Mouse (Mus musculus) liver, embryonic 13.5 days (tissue): ENCODE measurements around the gene Ksr2. TPM values are rescaled to one million over a fixed set of nuclear protein-coding genes. Genes with fewer than 3 reads are reported as not detected.

Experiments
- ATAC-seq: fragments of 200-750 bp; cut with Nextera tagmentation; 2 replicates; pipeline ENCODE4 v1.8.0; 2017; ENCODE audit warnings: low read depth, mild to moderate bottlenecking, moderate number of reproducible peaks, moderate library complexity
- DNase-seq: peaks from one replicate; pipeline ENCODE4 v3.0.0; 2022
- H3K27ac ChIP-seq: fragments of 300-500 bp; sonication (generic); 2 replicates; pipeline ENCODE4 v1.5.1; 2015; ENCODE audit warnings: moderate library complexity, mild to moderate bottlenecking, inconsistent platforms
- H3K27me3 ChIP-seq: fragments of 300-500 bp; sonication (generic); 2 replicates; pipeline ENCODE4 v1.6.1; 2015; ENCODE audit warnings: mild to moderate bottlenecking, inconsistent platforms
- H3K36me3 ChIP-seq: fragments of 300-500 bp; sonication (generic); 2 replicates; pipeline ENCODE4 v1.6.1; 2015; ENCODE audit warnings: mild to moderate bottlenecking, inconsistent platforms
- H3K4me1 ChIP-seq: fragments of 300-500 bp; sonication (generic); replicated peaks from 2 replicates; pipeline ENCODE4 v1.6.1; 2015; ENCODE audit warnings: inconsistent platforms
- H3K4me2 ChIP-seq: fragments of 300-500 bp; sonication (generic); 2 replicates; pipeline ENCODE4 v1.6.1; 2015; ENCODE audit warnings: inconsistent platforms, mild to moderate bottlenecking, moderate library complexity
- H3K4me3 ChIP-seq: fragments of 300-500 bp; sonication (generic); replicated peaks from 2 replicates; pipeline ENCODE4 v1.5.1; 2015; ENCODE audit warnings: mild to moderate bottlenecking, inconsistent platforms
- H3K9ac ChIP-seq: fragments of 300-500 bp; sonication (generic); 2 replicates; pipeline ENCODE4 v1.6.1; 2015; ENCODE audit warnings: mild to moderate bottlenecking, inconsistent platforms
- H3K9me3 ChIP-seq: fragments of 300-500 bp; sonication (generic); replicated peaks from 2 replicates; pipeline ENCODE4 v1.6.1; 2016; ENCODE audit warnings: inconsistent platforms
- WGBS: fragments of 180-500 bp; shearing (Covaris S2); methylation state at CpG from one replicate; pipeline ENCODE4 v1.1.7; 2015; ENCODE audit not compliant: insufficient replicate concordance; 5-methylcytosine and 5-hydroxymethylcytosine counted together
- polyA plus RNA-seq: library from polyadenylated mRNA; unstranded; fragments of >200 nt; fragmentation: Nextera tagmentation; extraction: Ambion mirVana; gene quantifications from 2 replicates; pipeline ENCODE4 v1.2.1, GENCODE M21; 2015

Gene Ksr2
- polyA plus RNA-seq, 1 experiment from 2014 or later, result 0.02 TPM

DNA sequence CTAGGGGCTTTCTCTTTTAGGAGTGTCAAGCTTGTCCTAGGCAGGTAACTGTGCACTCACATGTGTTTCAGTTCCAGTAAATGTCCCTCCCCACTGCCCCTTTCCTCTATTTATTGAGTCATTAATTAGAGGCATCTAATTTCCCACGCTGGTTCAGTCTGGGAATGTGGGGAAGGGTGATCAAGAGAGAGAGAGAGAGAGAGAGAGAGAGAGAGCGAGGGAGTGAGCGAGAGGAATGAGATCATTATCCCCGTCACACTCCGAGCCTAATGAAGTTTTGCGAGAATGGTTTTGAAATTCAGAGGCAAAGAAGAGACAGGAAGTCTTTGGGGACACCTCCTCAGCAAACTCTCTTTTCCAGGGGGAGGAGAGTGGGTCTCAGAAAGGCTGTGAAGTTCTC is 117.2 kb downstream of the Ksr2 start:
- peaks cover 29% of the 10 kb centered on the region for H3K27me3 ChIP-seq
- 57% methylated on average over 6 of the region's 6 CpGs for WGBS

DNA sequence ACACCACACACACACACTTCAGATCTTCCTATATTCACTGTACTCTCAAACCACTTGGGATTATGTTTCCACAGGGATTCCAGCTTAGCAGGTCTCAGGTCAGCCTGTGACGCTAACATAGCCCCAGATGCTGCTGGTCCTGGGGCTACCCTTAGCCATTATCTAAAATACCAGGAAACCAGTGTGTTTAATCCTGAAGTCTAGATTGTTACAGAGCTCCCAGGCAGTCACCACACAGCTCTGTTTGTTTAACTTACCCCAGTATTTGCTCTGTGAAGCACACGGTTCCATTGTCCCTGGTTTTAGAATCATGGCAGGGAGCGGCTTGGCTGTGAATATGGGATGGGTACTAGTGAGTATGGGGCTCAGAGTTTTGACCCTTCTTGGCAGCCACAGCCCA is 125.4 kb downstream of the Ksr2 start:
- peaks cover 9% of the 10 kb centered on the region for H3K27me3 ChIP-seq
- 0 out of 2 replicates have a peak, but pooled peaks cover 4% of the 10 kb centered on the region for H3K9me3 ChIP-seq
- H3K4me1 ChIP-seq, result no peaks in the 10 kb centered on the region
- no peak overlapping the region for H3K4me3 ChIP-seq
- H3K4me2 ChIP-seq, result no peak overlapping the region
- H3K9ac ChIP-seq, result no peak overlapping the region
- no peak overlapping the region for H3K27ac ChIP-seq
- no peaks in the 10 kb centered on the region for H3K36me3 ChIP-seq
- ATAC-seq, result no peak
- WGBS, result 55% methylated on average over 3 of the region's 3 CpGs
- no peak for DNase-seq

More for the DNA sequence above, 117.2 kb downstream of the Ksr2 start:
- no peak overlapping the region for H3K9ac ChIP-seq
- no peaks in the 10 kb centered on the region for H3K9me3 ChIP-seq
- no peak for ATAC-seq
- H3K4me3 ChIP-seq, result no peak overlapping the region
- no peaks in the 10 kb centered on the region for H3K4me1 ChIP-seq
- no peaks in the 10 kb centered on the region for H3K36me3 ChIP-seq
- no peak overlapping the region for H3K4me2 ChIP-seq
- DNase-seq, result no peak
- no peak overlapping the region for H3K27ac ChIP-seq

DNA sequence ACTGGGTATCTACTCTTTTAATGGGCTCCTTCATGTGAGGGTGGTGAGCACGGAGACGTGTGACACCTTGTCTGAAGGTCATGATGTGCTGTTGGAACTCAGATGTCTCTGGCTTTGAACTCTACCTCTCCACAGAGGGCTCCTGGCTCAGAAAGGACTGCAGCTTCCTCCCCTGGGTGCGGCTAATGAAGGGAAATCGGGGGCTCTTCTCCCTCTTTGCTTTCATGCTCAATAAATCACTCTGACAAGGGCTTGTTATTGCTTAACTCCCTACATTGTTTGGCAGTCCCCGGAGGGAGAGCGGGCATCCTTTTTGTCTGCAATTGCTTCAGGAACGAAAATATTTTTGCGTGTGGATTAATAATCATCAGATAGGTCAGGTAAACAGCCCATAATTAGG is 127.9 kb downstream of the Ksr2 start:
- Histone ChIP-seq H3K36me3 (no peaks in the 10 kb centered on the region), H3K27ac (no peak overlapping the region), H3K9ac (no peak overlapping the region), H3K27me3 (no peaks in the 10 kb centered on the region), H3K4me1 (no peaks in the 10 kb centered on the region), H3K4me2 (no peak overlapping the region), H3K9me3 (0 out of 2 replicates have a peak, but pooled peaks cover 4% of the 10 kb centered on the region), H3K4me3 (no peak overlapping the region)
- DNase-seq (no peak), ATAC-seq (no peak)
- 54% methylated on average over 8 of the region's 8 CpGs for WGBS

DNA sequence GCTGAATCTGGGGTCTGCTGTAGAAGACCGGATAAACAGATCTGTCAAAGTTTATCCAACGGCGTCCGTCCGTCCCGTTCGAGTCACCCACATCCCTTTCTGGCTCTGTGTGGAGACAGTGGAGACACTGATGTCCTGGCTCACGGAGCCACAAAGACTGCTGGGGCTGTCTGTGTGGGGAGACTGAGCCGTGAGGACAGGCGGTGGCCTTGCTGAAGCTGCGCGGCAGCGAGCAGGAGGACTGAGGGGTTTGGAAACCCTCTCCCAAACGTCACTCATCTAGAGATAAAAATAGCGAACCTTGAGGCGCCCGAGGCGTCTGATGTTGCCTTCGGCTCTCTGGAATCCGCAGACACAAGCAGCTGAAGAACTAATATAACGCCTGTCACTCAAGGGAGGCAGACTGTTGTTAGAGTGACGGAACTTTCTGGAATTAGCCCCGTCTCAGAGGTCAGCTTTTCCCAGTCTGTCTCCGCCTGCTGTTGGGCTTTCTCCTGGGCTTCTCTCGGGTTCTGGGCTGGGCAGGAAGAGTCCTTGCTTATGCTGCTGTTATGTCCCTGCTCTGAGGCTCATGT is 133.0 kb downstream of the Ksr2 start:
- Histone ChIP-seq H3K36me3 (no peaks in the 10 kb centered on the region), H3K4me1 (no peaks in the 10 kb centered on the region), H3K9me3 (0 out of 2 replicates have a peak, but pooled peaks cover 13% of the 10 kb centered on the region), H3K27ac (no peak overlapping the region), H3K9ac (no peak overlapping the region), H3K4me3 (no peak overlapping the region), H3K27me3 (no peaks in the 10 kb centered on the region), H3K4me2 (no peak overlapping the region)
- ATAC-seq (no peak), DNase-seq (no peak)
- WGBS, result 68% methylated on average over 25 of the region's 25 CpGs

DNA sequence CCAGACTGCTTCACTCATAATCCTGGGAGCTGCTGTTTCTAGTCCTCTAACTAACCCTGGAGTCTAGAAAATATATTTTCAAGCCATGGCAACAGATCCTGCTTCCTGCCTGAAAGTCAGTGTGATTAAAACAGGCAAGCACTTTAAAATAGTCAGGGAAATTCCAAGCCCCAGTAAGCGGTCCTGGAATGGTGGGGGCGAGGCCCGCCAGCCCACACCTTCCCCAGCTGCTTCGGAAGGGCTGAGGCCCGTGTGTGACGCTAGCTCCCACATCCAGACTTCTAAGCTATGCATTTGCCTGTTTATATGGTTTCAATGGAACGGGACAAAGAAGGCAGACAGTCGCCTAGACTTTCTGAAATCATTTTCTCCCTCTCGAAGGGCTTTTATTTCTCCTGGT is 137.2 kb downstream of the Ksr2 start:
- H3K9me3 ChIP-seq, result peaks cover 25% of the 10 kb centered on the region
- H3K9ac ChIP-seq, result no peak overlapping the region
- H3K4me2 ChIP-seq, result no peak overlapping the region
- ATAC-seq (no peak), DNase-seq (no peak)
- H3K4me3 ChIP-seq, result no peak overlapping the region
- no peak overlapping the region for H3K27ac ChIP-seq
- 67% methylated on average over 9 of the region's 9 CpGs for WGBS
- H3K4me1 ChIP-seq, result no peaks in the 10 kb centered on the region
- no peaks in the 10 kb centered on the region for H3K27me3 ChIP-seq
- no peaks in the 10 kb centered on the region for H3K36me3 ChIP-seq

DNA sequence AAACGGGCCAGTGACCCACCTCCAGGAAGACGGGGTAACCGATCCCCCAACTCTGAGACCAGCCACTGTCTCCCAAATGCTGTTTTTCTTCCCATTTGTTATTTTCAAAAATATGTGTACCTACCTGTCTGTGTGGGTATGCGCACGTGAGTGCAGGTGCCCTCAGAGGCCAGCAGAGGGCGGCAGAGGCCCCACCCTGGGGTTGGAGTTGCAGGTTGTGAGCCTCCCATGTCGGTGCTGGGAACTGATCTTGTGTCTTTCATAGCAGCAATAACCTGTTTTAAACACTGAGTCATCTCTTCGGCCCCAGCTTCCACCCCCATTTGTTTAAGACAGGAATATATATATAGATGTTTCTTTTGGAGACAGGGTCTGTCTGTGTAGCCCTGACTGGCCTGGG is 138.3 kb downstream of the Ksr2 start:
- H3K4me3 ChIP-seq, result no peak overlapping the region
- no peaks in the 10 kb centered on the region for H3K27me3 ChIP-seq
- H3K27ac ChIP-seq, result no peak overlapping the region
- no peak overlapping the region for H3K9ac ChIP-seq
- no peak for DNase-seq
- no peak for ATAC-seq
- H3K4me1 ChIP-seq, result no peaks in the 10 kb centered on the region
- no peak overlapping the region for H3K4me2 ChIP-seq
- 73% methylated on average over 8 of the region's 8 CpGs for WGBS
- H3K36me3 ChIP-seq, result no peaks in the 10 kb centered on the region
- H3K9me3 ChIP-seq, result peaks cover 25% of the 10 kb centered on the region

DNA sequence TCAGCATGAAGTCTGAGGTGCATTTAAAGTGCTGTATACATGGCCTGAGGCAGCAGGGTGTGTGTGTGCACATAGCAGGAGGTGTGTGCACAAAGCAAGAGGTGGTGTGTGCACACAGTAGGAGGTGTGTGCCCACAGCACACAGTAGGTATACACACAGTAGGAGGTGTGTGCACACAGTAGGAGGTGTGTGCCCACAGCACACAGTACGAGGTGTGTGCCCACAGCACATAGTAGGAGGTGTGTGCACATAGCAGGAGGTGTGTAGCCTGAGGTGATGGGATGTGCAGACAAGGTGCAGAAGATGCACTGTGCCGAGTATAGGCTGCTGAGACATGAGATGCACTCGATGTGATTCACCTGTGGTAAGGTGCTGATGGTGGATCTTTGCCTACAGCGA is 140.7 kb downstream of the Ksr2 start:
- Histone ChIP-seq H3K4me3 (no peak overlapping the region), H3K36me3 (no peaks in the 10 kb centered on the region), H3K4me2 (no peak overlapping the region), H3K27me3 (no peaks in the 10 kb centered on the region), H3K27ac (no peak overlapping the region), H3K9me3 (peaks cover 19% of the 10 kb centered on the region), H3K4me1 (no peaks in the 10 kb centered on the region), H3K9ac (no peak overlapping the region)
- DNase-seq, result no peak
- 65% methylated on average over 4 of the region's 4 CpGs for WGBS
- no peak for ATAC-seq

DNA sequence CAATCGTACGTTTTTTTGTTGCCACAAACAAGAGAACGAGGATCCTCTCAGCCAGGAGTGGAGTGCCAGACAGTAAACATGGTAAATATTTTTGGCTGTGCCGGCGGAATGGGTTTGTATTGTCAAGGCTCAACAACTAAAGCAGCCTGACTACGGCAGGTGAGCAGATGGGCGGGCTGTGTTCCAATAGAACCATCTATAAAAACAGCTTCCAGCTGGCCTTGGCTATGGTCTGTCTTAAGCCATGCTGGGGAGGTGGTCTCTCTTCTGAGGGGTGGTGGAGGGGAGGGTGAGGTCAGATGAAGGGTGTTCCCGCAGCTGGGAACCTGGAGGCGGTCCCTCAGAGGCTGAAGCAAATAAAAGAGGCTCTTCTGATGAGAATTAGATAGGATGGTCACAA is 142.8 kb downstream of the Ksr2 start:
- Histone ChIP-seq H3K27me3 (no peaks in the 10 kb centered on the region), H3K9me3 (peaks cover 18% of the 10 kb centered on the region), H3K9ac (no peak overlapping the region), H3K27ac (no peak overlapping the region), H3K36me3 (no peaks in the 10 kb centered on the region), H3K4me2 (no peak overlapping the region), H3K4me1 (no peaks in the 10 kb centered on the region), H3K4me3 (no peak overlapping the region)
- WGBS, result 67% methylated on average over 9 of the region's 9 CpGs
- DNase-seq (no peak), ATAC-seq (no peak)

DNA sequence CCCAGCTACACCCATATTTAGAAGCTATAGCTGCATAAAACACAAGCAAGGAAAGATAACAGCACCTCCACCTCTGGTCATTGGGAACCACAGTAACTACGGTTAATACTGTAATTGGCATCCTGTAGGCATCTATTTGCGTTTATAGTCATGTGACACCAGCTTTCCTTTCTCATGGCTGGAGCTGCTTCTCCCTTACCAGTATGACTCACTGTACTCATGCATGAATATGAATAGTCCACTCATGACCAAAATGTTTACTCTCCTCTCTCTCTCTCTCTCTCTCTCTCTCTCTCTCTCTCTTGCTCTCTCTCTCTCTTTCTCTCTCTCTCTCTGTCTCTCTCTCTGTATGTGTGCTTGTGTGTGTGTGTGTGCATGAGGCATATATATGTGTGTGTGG is 147.3 kb downstream of the Ksr2 start:
- 62% methylated on average over 2 of the region's 2 CpGs for WGBS
- Histone ChIP-seq H3K9ac (no peak overlapping the region), H3K4me2 (no peak overlapping the region), H3K27me3 (no peaks in the 10 kb centered on the region), H3K9me3 (no peaks in the 10 kb centered on the region), H3K4me3 (no peak overlapping the region), H3K4me1 (no peaks in the 10 kb centered on the region), H3K36me3 (no peaks in the 10 kb centered on the region), H3K27ac (no peak overlapping the region)
- no peak for DNase-seq
- no peak for ATAC-seq

DNA sequence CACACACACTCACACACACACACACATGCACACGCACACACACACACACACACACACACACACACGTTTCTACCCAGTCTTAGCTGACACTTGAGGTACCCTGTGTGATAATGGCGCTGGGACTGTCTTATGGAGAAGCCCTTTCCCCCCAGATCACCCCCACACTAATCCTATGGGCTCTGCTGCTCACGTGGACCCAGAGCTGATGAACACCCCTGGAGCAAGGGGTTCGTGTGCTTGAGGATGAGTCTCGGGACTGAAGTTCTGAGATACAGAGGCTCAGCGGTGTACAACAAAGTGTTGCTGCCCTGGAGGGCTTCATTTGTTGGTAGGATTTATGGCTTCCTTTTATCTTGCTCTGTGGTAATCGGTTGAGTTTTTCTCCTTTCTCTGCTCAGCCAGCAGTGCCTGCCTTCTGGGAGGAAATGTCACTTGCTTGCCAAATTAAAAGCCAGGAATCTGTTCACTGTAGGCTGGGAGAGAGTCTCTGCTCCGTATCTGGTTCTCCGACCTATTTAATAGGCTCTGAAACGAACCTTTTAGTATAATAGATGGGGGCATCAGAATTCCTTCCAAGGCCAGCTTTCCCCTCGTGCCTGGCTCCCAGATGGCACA is 152.4 kb downstream of the Ksr2 start:
- no peak overlapping the region for H3K9ac ChIP-seq
- no peak overlapping the region for H3K27ac ChIP-seq
- H3K36me3 ChIP-seq, result no peaks in the 10 kb centered on the region
- DNase-seq, result no peak
- WGBS, result 52% methylated on average over 12 of the region's 12 CpGs
- ATAC-seq, result no peak
- H3K27me3 ChIP-seq, result no peaks in the 10 kb centered on the region
- no peak overlapping the region for H3K4me3 ChIP-seq
- H3K9me3 ChIP-seq, result 0 out of 2 replicates have a peak, but pooled peaks cover 3% of the 10 kb centered on the region
- H3K4me2 ChIP-seq, result no peak overlapping the region
- H3K4me1 ChIP-seq, result no peaks in the 10 kb centered on the region

DNA sequence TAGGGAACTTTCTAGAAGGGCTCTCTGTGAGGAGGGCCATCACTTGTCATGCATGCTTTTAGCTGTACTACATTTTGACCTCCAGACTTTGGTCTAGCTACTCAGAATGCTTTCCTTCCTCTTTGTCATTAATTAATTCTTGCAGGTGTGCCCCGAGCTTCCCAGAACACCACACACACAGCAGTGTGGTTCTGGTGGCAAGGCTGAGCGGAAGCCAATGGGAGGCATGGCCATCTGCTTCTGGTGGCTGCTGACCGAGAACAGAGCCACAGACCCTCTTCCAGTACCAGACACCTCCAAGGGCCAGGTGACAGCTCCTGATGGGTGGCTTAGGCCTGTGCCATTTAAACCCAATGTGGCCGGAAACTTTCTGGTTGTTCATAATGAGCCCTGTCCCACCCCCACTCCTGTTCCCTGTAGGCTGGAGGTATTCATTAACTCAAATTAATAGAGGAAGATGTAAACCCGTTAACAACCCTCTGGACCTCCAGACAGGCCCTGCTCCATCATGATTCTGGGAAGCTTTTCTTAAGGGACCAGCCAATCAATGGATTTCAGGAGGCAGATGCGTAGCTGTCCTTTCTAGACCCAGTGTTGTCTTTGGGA is 155.5 kb downstream of the Ksr2 start:
- WGBS, result 57% methylated on average over 6 of the region's 6 CpGs
- DNase-seq, result no peak
- Histone ChIP-seq H3K27ac (no peak overlapping the region), H3K4me1 (no peaks in the 10 kb centered on the region), H3K27me3 (no peaks in the 10 kb centered on the region), H3K36me3 (no peaks in the 10 kb centered on the region), H3K4me2 (no peak overlapping the region), H3K9me3 (0 out of 2 replicates have a peak, but pooled peaks cover 3% of the 10 kb centered on the region), H3K9ac (no peak overlapping the region), H3K4me3 (no peak overlapping the region)
- no peak for ATAC-seq

DNA sequence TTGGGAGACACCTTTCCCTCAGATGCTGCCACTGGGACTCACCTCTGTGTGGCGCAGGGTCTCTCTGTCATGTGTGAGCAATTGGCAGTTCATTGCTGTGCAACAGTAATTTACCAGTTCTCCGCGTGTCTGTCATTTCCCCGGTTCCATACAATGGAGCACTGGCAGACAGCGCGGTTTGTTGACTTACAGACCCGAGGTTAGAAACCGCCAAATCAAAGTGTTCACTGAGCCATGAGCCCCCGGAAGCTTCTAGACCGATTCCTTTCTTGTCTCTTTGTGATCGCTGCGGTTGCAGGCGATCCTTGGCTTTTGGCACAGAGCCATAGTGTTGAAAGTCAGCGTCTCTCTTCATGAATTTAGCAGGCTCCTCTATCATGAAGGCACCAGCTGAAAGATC is 158.6 kb downstream of the Ksr2 start:
- WGBS, result 78% methylated on average over 14 of the region's 14 CpGs
- DNase-seq (no peak), ATAC-seq (no peak)
- Histone ChIP-seq H3K9me3 (0 out of 2 replicates have a peak, but pooled peaks cover 3% of the 10 kb centered on the region), H3K27ac (no peak overlapping the region), H3K4me1 (no peaks in the 10 kb centered on the region), H3K27me3 (no peaks in the 10 kb centered on the region), H3K9ac (no peak overlapping the region), H3K36me3 (no peaks in the 10 kb centered on the region), H3K4me3 (no peak overlapping the region), H3K4me2 (no peak overlapping the region)
